Mouse (Mus musculus) lung, adult 10 weeks (tissue): Measurements from ENCODE around the gene 9430007A20Rik. TPM values are rescaled to one million over a fixed set of nuclear protein-coding genes. Genes with fewer than 3 reads are reported as not detected.

ENCODE experiments used
- polyA plus RNA-seq: library from polyadenylated mRNA; stranded (reverse); fragments of 350-450 nt; fragmentation: Illumina TruSeq; extraction: RNeasy Lipid Tissue Mini Kit (QIAGEN cat#74804); gene quantifications from one replicate; pipeline ENCODE4 v1.2.3, GENCODE M21; 2014; ENCODE audit warnings: low read depth, low replicate concordance; ENCODE audit not compliant: insufficient read depth

The 9430007A20Rik gene
- not detected for polyA plus RNA-seq

DNA sequence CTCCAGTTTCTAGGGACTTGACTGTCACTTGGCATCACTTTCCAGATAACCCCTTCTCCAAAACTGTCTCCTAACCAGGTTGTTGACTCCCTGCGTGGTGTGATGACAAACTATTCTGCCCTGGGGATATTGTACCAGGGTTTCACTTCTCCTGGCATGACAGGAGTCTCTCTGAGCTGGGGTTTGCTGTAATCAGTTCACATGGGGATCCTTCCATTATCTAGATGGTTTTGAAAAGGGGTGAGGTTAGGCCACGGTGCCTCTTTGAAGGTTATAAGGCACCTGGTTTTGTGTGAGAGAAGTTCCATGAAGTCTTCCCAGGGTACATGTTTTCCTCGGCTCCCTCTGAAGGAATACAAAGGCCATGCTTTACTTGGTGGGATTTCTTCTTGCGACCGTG, at the start of gene 9430007A20Rik:
Gene 9430007A20Rik, plus strand, starts transcription at position 301 of the 400 bp plus-strand sequence.

DNA sequence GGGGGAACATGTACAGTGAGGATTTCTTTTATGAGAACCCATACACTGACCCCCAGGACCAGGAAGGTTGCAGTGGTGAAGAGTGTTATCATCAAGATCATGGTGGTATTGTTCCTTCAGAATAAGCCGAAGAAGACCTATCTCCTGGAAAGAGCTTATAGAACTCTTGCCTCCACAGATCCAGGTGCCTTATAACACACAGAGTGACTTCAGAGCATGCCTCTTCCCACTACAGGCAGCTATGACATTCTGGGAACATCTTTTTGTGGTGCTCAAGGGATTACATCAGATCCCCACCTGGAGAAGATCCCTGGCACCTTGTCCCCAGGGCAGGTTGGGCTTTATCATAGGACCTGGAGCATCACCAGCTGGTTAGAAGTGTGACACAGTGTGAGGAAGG, 45.4 kb downstream of the 9430007A20Rik start, which contains the start of gene Gm13124:
Gene Gm13124, minus strand, starts transcription at position 101 of the 400 bp plus-strand sequence.

Other genes with a start within 250 kb of the 9430007A20Rik start
- not detected for gene Pramel5, start 239.3 kb upstream of the 9430007A20Rik start, polyA plus RNA-seq
- not detected for gene Gm13128, start 189.6 kb upstream of the 9430007A20Rik start, polyA plus RNA-seq
- not detected for gene Gm13119, start 161.9 kb upstream of the 9430007A20Rik start, polyA plus RNA-seq
- not detected for gene Pramef20, start 141.9 kb upstream of the 9430007A20Rik start, polyA plus RNA-seq
- gene Pramef12, start 111.4 kb upstream of the 9430007A20Rik start, polyA plus RNA-seq, result 0.21 TPM
- not detected for gene 1700012P22Rik, start 81.0 kb upstream of the 9430007A20Rik start, polyA plus RNA-seq
- not detected for gene Gm9944, start 66.5 kb upstream of the 9430007A20Rik start, polyA plus RNA-seq
- gene Aadacl3, start 56.1 kb upstream of the 9430007A20Rik start, polyA plus RNA-seq, result not detected
- gene Gm13124, start 45.3 kb downstream of the 9430007A20Rik start, polyA plus RNA-seq, result not detected
- gene Aadacl4, start 93.9 kb downstream of the 9430007A20Rik start, polyA plus RNA-seq, result not detected
- not detected for gene Gm436, start 166.5 kb downstream of the 9430007A20Rik start, polyA plus RNA-seq
- gene Gm13178, start 201.6 kb downstream of the 9430007A20Rik start, polyA plus RNA-seq, result not detected